ENCODE assay signal across 9 mouse cellular contexts in the genomic region with DNA sequence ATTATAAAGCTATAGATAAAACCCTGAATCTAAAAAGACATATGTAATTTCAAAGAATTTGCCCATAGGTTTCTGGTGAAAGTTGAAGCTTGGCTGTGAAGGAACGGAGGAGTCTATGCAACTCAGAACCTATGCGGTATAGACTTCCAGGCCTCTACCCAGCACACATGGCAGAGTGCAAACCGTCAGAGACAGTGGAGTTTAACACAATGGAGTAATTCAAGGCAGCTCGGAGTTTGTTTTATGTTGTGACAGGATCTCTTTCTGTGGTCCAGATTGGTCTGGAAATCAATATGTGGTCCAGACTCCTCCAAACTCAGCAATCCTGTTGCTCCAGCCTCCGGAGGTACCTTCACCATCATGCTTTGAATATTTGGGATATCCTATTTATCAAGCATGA. TPM values are rescaled to one million over a fixed set of nuclear protein-coding genes. Genes with fewer than 3 reads are reported as not detected.
DNase-seq lines count a peak whose midpoint lies in the region; ATAC-seq and TF ChIP-seq lines count a peak whose summit lies in the region.
"Had no signal": no experiment of that assay in that cellular context is flagged by ENCODE, and none has a peak within 500 bp of the region (broad histone marks: within the 10 kb centered on the region; RNA-seq: fewer than 3 reads in every experiment).

No protein-coding gene starts in this region.

- ATAC-seq in heart, embryonic 16.5 days (replicated peaks; ENCODE audit: extremely low read depth, insufficient read depth, low FRiP score): no peak
- ATAC-seq in embryonic facial prominence, embryonic 11.5 days (replicated peaks; ENCODE audit: insufficient number of reproducible peaks, low FRiP score, low TSS enrichment, low read depth): no peak
- ATAC-seq in hindbrain, postnatal 0 days: 0 out of 2 replicates have a peak, but pooled peaks have one; percentile 19
- ATAC-seq in megakaryocyte-erythroid progenitor cell, adult 5-6 weeks (replicated peaks; ENCODE audit: low FRiP score, low TSS enrichment, poor library complexity, severe bottlenecking): no peak

- H3K36me3 ChIP-seq in heart, embryonic 16.5 days (ENCODE audit: control insufficient read depth, insufficient read depth): no peaks in the 10 kb centered on the region
- no peaks in the 10 kb centered on the region for H3K36me3 ChIP-seq in embryonic facial prominence, embryonic 11.5 days (replicated peaks; ENCODE audit: control insufficient read depth, insufficient read depth, low read depth, low read length)
- H3K36me3 ChIP-seq in hindbrain, postnatal 0 days (ENCODE audit: insufficient read depth, low read length): no peaks in the 10 kb centered on the region
- no peaks in the 10 kb centered on the region for H3K36me3 ChIP-seq in myocyte (ENCODE audit: control insufficient read depth, insufficient read depth)

- H3K9me3 ChIP-seq in heart, embryonic 16.5 days (replicated peaks; ENCODE audit: control insufficient read depth, low read length): no peaks in the 10 kb centered on the region
- H3K9me3 ChIP-seq in embryonic facial prominence, embryonic 11.5 days (replicated peaks; ENCODE audit: control insufficient read depth, low read length): no peaks in the 10 kb centered on the region
- H3K9me3 ChIP-seq in hindbrain, postnatal 0 days (ENCODE audit: low read length): no peaks in the 10 kb centered on the region

- no peak overlapping the region for H3K4me3 ChIP-seq in heart, embryonic 16.5 days (ENCODE audit: low read length)
- H3K4me3 ChIP-seq in embryonic facial prominence, embryonic 11.5 days (ENCODE audit: low read depth, low read length): peak overlapping the region; percentile 48
- H3K4me3 ChIP-seq in hindbrain, postnatal 0 days (ENCODE audit: low read length): peak overlapping the region; percentile 60
- peak overlapping the region; percentile 31 for H3K4me3 ChIP-seq in myocyte

- H3K4me2 ChIP-seq in heart, embryonic 16.5 days (ENCODE audit: low read depth, low read length): peak overlapping the region; percentile 68
- H3K4me2 ChIP-seq in embryonic facial prominence, embryonic 11.5 days (ENCODE audit: low read depth, low read length): peak overlapping the region; percentile 67
- peak overlapping the region; percentile 59 for H3K4me2 ChIP-seq in hindbrain, postnatal 0 days (ENCODE audit: low read depth, low read length)
- H3K4me2 ChIP-seq in myocyte (ENCODE audit: low read depth): peak overlapping the region; percentile 88

- no peak overlapping the region for H3K9ac ChIP-seq in heart, embryonic 16.5 days (ENCODE audit: low read length)
- H3K9ac ChIP-seq in embryonic facial prominence, embryonic 11.5 days (replicated peaks; ENCODE audit: low read length): no peak overlapping the region
- peak overlapping the region; percentile 51; the same call in 1 of the 2 replicates for H3K9ac ChIP-seq in hindbrain, postnatal 0 days (replicated peaks; ENCODE audit: low read length)

- no peak for TF ChIP-seq CTCF in hindbrain, postnatal 0 days (IDR thresholded peaks at IDR 0.05; ENCODE audit: low read depth)

- no peak for TF ChIP-seq POLR2A in myocyte (IDR thresholded peaks at IDR 0.05; ENCODE audit: insufficient read length, low read depth)

- 40% methylated on average over 5 of the region's 5 CpGs for WGBS in heart, embryonic 16.5 days
- WGBS in embryonic facial prominence, embryonic 11.5 days: 16% methylated on average over 5 of the region's 5 CpGs
- 20% methylated on average over 5 of the region's 5 CpGs for WGBS in hindbrain, postnatal 0 days

- no peak overlapping the region for H3K27ac ChIP-seq in heart, embryonic 16.5 days (ENCODE audit: low read length)
- H3K27ac ChIP-seq in embryonic facial prominence, embryonic 11.5 days (replicated peaks; ENCODE audit: low read depth, low read length): no peak overlapping the region
- H3K27ac ChIP-seq in hindbrain, postnatal 0 days: no peak overlapping the region

- H3K79me2 ChIP-seq in myocyte (ENCODE audit: control insufficient read depth, insufficient read depth): no peaks in the 10 kb centered on the region

- H3K4me1 ChIP-seq in heart, embryonic 16.5 days (ENCODE audit: control insufficient read depth, insufficient read depth, low read length): no peaks in the 10 kb centered on the region; the same call in 1 of the 2 replicates
- H3K4me1 ChIP-seq in embryonic facial prominence, embryonic 11.5 days (ENCODE audit: control insufficient read depth, insufficient read depth, low read length): no peaks in the 10 kb centered on the region
- H3K4me1 ChIP-seq in hindbrain, postnatal 0 days (ENCODE audit: insufficient read depth, low read length): no peaks in the 10 kb centered on the region

- H3ac ChIP-seq in myocyte (ENCODE audit: control insufficient read depth, insufficient read length): no peak overlapping the region

- no peak for DNase-seq in heart, postnatal 4 days
- no peak for DNase-seq in embryonic facial prominence, embryonic 11.5 days (ENCODE audit: low spot score)
- no peak for DNase-seq in hindbrain, postnatal 0 days (ENCODE audit: low spot score)
- no peak for DNase-seq in cerebellum, adult 9-10 months
- DNase-seq in urinary bladder, adult 2 months (ENCODE audit: low spot score): no peak
- DNase-seq: lung, postnatal 36 days had no signal

- H3K27me3 ChIP-seq in heart, embryonic 16.5 days (ENCODE audit: control insufficient read depth, insufficient read depth, low read length): peaks cover 22% of the 10 kb centered on the region
- H3K27me3 ChIP-seq in embryonic facial prominence, embryonic 11.5 days (ENCODE audit: control insufficient read depth, insufficient read depth, low read length): peaks cover 3% of the 10 kb centered on the region; the same call in 1 of the 2 replicates
- H3K27me3 ChIP-seq in hindbrain, postnatal 0 days (ENCODE audit: insufficient read depth, low read length): no peaks in the 10 kb centered on the region
- H3K27me3 ChIP-seq in myocyte (ENCODE audit: control insufficient read depth, insufficient read depth, insufficient read length): no peaks in the 10 kb centered on the region

TF ChIP-seq in myocyte, 11 proteins besides CTCF, POLR2A, EP300 and RAD21:
- TF ChIP-seq MAX (IDR thresholded peaks at IDR 0.05; ENCODE audit: low read depth): no peak
- no peak for TF ChIP-seq USF1 (IDR thresholded peaks at IDR 0.05; ENCODE audit: low read depth)
- TF ChIP-seq TCF12 (IDR thresholded peaks at IDR 0.05; ENCODE audit: insufficient read depth, poor library complexity, severe bottlenecking): no peak
- no peak for TF ChIP-seq TCF3 (IDR thresholded peaks at IDR 0.05; ENCODE audit: insufficient read length, low read depth)
- no peak for TF ChIP-seq E2F4 (IDR thresholded peaks at IDR 0.05; ENCODE audit: insufficient read depth)
- no peak for TF ChIP-seq MYOG (IDR thresholded peaks at IDR 0.05; ENCODE audit: control insufficient read depth in 1 of 3, insufficient read depth in 1 of 3, insufficient read length in 2 of 3, low read depth in 2 of 3)
- no peak for TF ChIP-seq MYOD1 (IDR thresholded peaks at IDR 0.05; ENCODE audit: control insufficient read depth in 1 of 3, insufficient read length in 2 of 3, low read depth in 2 of 3)

RNA-seq across cellular contexts. Expression of a gene that starts 39.5 kb away (rescaled TPM):
- not detected in 2 replicates for polyA plus RNA-seq in heart, embryonic 16.5 days (2015; fragmentation: Nextera tagmentation; extraction: Ambion mirVana)
- not detected for total RNA-seq in heart, postnatal 4 days (2021)
- polyA plus RNA-seq in embryonic facial prominence, embryonic 11.5 days (2014; fragmentation: Nextera tagmentation; extraction: Ambion mirVana): not detected in 2 replicates
- not detected in 2 replicates for total RNA-seq in hindbrain, postnatal 0 days (2014; rRNA removed)
- polyA plus RNA-seq in hindbrain, postnatal 0 days (2015; fragmentation: Nextera tagmentation; extraction: Ambion mirVana): not detected in 2 replicates
- not detected for polyA plus RNA-seq in myocyte (2012; fragmentation: generic; extraction: Trizol)
- total RNA-seq in megakaryocyte-erythroid progenitor cell, adult 5-6 weeks (2014; fragmentation: Nextera tagmentation): not detected in 2 replicates
- not detected in 2 replicates for total RNA-seq in megakaryocyte-erythroid progenitor cell, adult 5-6 weeks (2017)
- 0.10 TPM in 1 of 2 replicates, not detected in the other for polyA plus RNA-seq in urinary bladder, adult 2 months (2012; rRNA removed)

RNA-seq across cellular contexts. Expression of a gene that starts 58.9 kb away (rescaled TPM):
- 0.21 TPM in 1 of 2 replicates, not detected in the other for polyA plus RNA-seq in heart, embryonic 16.5 days (2015; fragmentation: Nextera tagmentation; extraction: Ambion mirVana)
- total RNA-seq in heart, postnatal 4 days (2021): not detected
- polyA plus RNA-seq in embryonic facial prominence, embryonic 11.5 days (2014; fragmentation: Nextera tagmentation; extraction: Ambion mirVana): 0.41 and 0.67 TPM in 2 replicates
- 0.32 and 0.84 TPM in 2 replicates for total RNA-seq in hindbrain, postnatal 0 days (2014; rRNA removed)
- polyA plus RNA-seq in hindbrain, postnatal 0 days (2015; fragmentation: Nextera tagmentation; extraction: Ambion mirVana): 0.59 and 0.61 TPM in 2 replicates
- polyA plus RNA-seq in myocyte (2012; fragmentation: generic; extraction: Trizol): not detected
- not detected in 2 replicates for total RNA-seq in megakaryocyte-erythroid progenitor cell, adult 5-6 weeks (2014; fragmentation: Nextera tagmentation)
- not detected in 2 replicates for total RNA-seq in megakaryocyte-erythroid progenitor cell, adult 5-6 weeks (2017)
- not detected in 2 replicates for polyA plus RNA-seq in urinary bladder, adult 2 months (2012; rRNA removed)
